Mouse (Mus musculus) embryonic fibroblast, embryonic 13.5 days (primary cell): ENCODE results near the gene Ear2.
"Not testable (repeated sequence)": the region's sequence is repeated elsewhere in the genome, so short reads cannot be mapped to it uniquely, and the experiment has no call there.

Source experiments
- CTCF ChIP-seq: IDR thresholded peaks from 2 replicates; pipeline ENCODE4 v1.5.1; 2011; ENCODE audit warnings: mild to moderate bottlenecking, control low read depth, low read length, moderate library complexity, borderline replicate concordance; ENCODE audit not compliant: insufficient read depth
- POLR2A ChIP-seq: IDR thresholded peaks from 2 replicates; pipeline ENCODE4 v1.6.1; 2011; ENCODE audit warnings: low read depth, mild to moderate bottlenecking, control low read depth, low read length, moderate library complexity

DNA sequence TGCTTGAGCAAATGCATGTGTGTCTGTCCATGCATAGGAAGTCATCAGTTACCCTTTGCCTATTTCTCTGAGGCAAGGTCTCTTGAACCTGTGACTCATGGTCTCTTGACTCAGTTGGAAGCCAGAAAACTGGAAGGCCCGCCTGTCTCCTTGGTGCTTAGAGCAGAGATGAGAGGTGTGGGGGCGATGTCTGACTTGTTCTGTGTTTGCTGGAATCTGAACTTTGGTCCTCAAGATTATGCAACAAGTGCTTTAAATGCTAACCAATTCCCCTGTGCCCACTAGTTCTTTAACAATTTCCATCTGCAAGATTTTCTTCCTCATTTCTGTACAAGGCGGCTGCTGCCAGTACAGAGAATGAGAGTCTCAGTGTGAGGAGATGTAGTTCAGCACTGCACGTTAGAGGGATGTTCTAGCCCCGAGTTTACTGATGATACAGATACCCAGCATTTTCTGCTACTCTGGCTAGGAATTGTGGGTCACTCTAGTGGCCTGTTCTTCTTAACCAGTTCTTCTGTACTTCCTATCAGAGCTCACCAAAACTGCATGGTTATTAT is 24.6 kb upstream of the Ear2 start:
- not testable (repeated sequence) for TF ChIP-seq POLR2A, CTCF
